Mouse (Mus musculus): ENCODE results near the gene Ak2. TPM values are rescaled to one million over a fixed set of nuclear protein-coding genes. Genes with fewer than 3 reads are reported as not detected.

The Ak2 gene
- polyA plus RNA-seq (2021): 64.2 TPM

GRCm38 (mm10) chr4:128991500-128992008 is at the start of gene Ak2:
Ak2 (plus strand) TSS chr4:128991958.
- TF ChIP-seq CTCF (IDR thresholded peaks at IDR 0.05): no peak
- ATAC-seq: no peak
- H3K27me3 ChIP-seq: no peaks in the 10 kb centered on the region
- POLR2A ChIA-PET: interaction anchor here (1.5 kb wide), 1 partner anchor 67 kb away, joined by 4 read pairs; the partner anchor contains the start of gene Rnf19b
- no peak for DNase-seq (ENCODE audit: low read depth, low spot score)
- in situ Hi-C loops (cut with MboI; ENCODE audit: low pct_unique_long_range_greater_than_20kb): no loop called here
- CTCF ChIA-PET: interaction anchor here (0.8 to 1.3 kb wide), 3 partner anchors 9 to 15 kb away, joined by 3 to 6 read pairs (median 3); no protein-coding TSS in a partner anchor

- TF ChIP-seq CTCF (IDR thresholded peaks at IDR 0.05): no peak
- ChIA-PET CTCF (no interaction called here), POLR2A (no interaction called here)
- no peaks in the 10 kb centered on the region for H3K27me3 ChIP-seq
- DNase-seq (ENCODE audit: low read depth, low spot score) (no peak), ATAC-seq (no peak)
- in situ Hi-C loops (cut with MboI; ENCODE audit: low pct_unique_long_range_greater_than_20kb): no loop called here
These were observed 49.4 kb upstream of the Ak2 start for GRCm38 (mm10) chr4:128942346-128942745.

GRCm38 (mm10) chr4:128946736-128947135 is 45.0 kb upstream of the Ak2 start:
- in situ Hi-C loops (cut with MboI; ENCODE audit: low pct_unique_long_range_greater_than_20kb): no loop called here
- ChIA-PET CTCF (no interaction called here), POLR2A (no interaction called here)
- no peak for DNase-seq (ENCODE audit: low read depth, low spot score)
- no peak for TF ChIP-seq CTCF (IDR thresholded peaks at IDR 0.05)
- ATAC-seq: no peak
- H3K27me3 ChIP-seq: no peaks in the 10 kb centered on the region

- no peaks in the 10 kb centered on the region for H3K27me3 ChIP-seq
- no peak for TF ChIP-seq CTCF (IDR thresholded peaks at IDR 0.05)
- ChIA-PET POLR2A (no interaction called here), CTCF (no interaction called here)
- no peak for ATAC-seq
- in situ Hi-C loops (cut with MboI; ENCODE audit: low pct_unique_long_range_greater_than_20kb): no loop called here
- no peak for DNase-seq (ENCODE audit: low read depth, low spot score)
These were observed 44.3 kb upstream of the Ak2 start for GRCm38 (mm10) chr4:128947326-128947933.

- CTCF ChIA-PET: interaction anchor here (0.9 kb wide), 1 partner anchor 40 kb away, joined by 3 read pairs; no protein-coding TSS in a partner anchor
- DNase-seq (ENCODE audit: low read depth, low spot score) (no peak), ATAC-seq (no peak)
- TF ChIP-seq CTCF (IDR thresholded peaks at IDR 0.05): peak; percentile 70
- H3K27me3 ChIP-seq: no peaks in the 10 kb centered on the region
- in situ Hi-C loops (cut with MboI; ENCODE audit: low pct_unique_long_range_greater_than_20kb): no loop called here
- POLR2A ChIA-PET: no interaction called here
These were observed 43.6 kb upstream of the Ak2 start for GRCm38 (mm10) chr4:128948137-128948674.

- CTCF ChIA-PET: no interaction called here
- in situ Hi-C loops (cut with MboI; ENCODE audit: low pct_unique_long_range_greater_than_20kb): no loop called here
- H3K27me3 ChIP-seq: no peaks in the 10 kb centered on the region
- DNase-seq (ENCODE audit: low read depth, low spot score): no peak
- no peak for TF ChIP-seq CTCF (IDR thresholded peaks at IDR 0.05)
- POLR2A ChIA-PET: no interaction called here
- ATAC-seq: no peak
These were observed 42.2 kb upstream of the Ak2 start for GRCm38 (mm10) chr4:128949470-128950005.

- CTCF ChIA-PET: interaction anchor here (1.0 kb wide), 1 partner anchor 19 kb away, joined by 3 read pairs; no protein-coding TSS in a partner anchor
- in situ Hi-C loops (cut with MboI; ENCODE audit: low pct_unique_long_range_greater_than_20kb): no loop called here
- POLR2A ChIA-PET: no interaction called here
- DNase-seq (ENCODE audit: low read depth, low spot score) (no peak), ATAC-seq (no peak)
- no peak for TF ChIP-seq CTCF (IDR thresholded peaks at IDR 0.05)
- no peaks in the 10 kb centered on the region for H3K27me3 ChIP-seq
These were observed 41.3 kb upstream of the Ak2 start for GRCm38 (mm10) chr4:128950461-128950860.

GRCm38 (mm10) chr4:128953851-128954250 is 37.9 kb upstream of the Ak2 start:
- in situ Hi-C loops (cut with MboI; ENCODE audit: low pct_unique_long_range_greater_than_20kb): no loop called here
- ATAC-seq (no peak), DNase-seq (ENCODE audit: low read depth, low spot score) (no peak)
- ChIA-PET POLR2A (interaction anchor here (0.7 kb wide), 1 partner anchor 472 kb away, joined by 7 read pairs; no protein-coding TSS in a partner anchor), CTCF (interaction anchor here (1.4 kb wide), 1 partner anchor 129 kb away, joined by 3 read pairs; no protein-coding TSS in a partner anchor)
- TF ChIP-seq CTCF (IDR thresholded peaks at IDR 0.05): no peak
- no peaks in the 10 kb centered on the region for H3K27me3 ChIP-seq

- in situ Hi-C loops (cut with MboI; ENCODE audit: low pct_unique_long_range_greater_than_20kb): loop anchor here (5.0 kb wide), 1 partner anchor 130 kb away; no protein-coding TSS in a partner anchor
- CTCF ChIA-PET: interaction anchor here (0.6 to 1.6 kb wide), 3 partner anchors 32 to 126 kb away, joined by 3 to 11 read pairs (median 3); no protein-coding TSS in a partner anchor
- DNase-seq (ENCODE audit: low read depth, low spot score): peak; percentile 70
These were observed 34.4 kb upstream of the Ak2 start for GRCm38 (mm10) chr4:128957155-128957911.

GRCm38 (mm10) chr4:128958156-128958555 is 33.6 kb upstream of the Ak2 start:
- DNase-seq (ENCODE audit: low read depth, low spot score) (no peak), ATAC-seq (no peak)
- no peak for TF ChIP-seq CTCF (IDR thresholded peaks at IDR 0.05)
- ChIA-PET POLR2A (interaction anchor here (0.5 to 1.1 kb wide), 2 partner anchors 38 to 129 kb away, joined by 3 read pairs; no protein-coding TSS in a partner anchor), CTCF (interaction anchor here (0.6 to 1.6 kb wide), 3 partner anchors 33 to 125 kb away, joined by 3 to 11 read pairs (median 3); no protein-coding TSS in a partner anchor)
- no peaks in the 10 kb centered on the region for H3K27me3 ChIP-seq
- in situ Hi-C loops (cut with MboI; ENCODE audit: low pct_unique_long_range_greater_than_20kb): loop anchor here (5.0 kb wide), 1 partner anchor 129 kb away; no protein-coding TSS in a partner anchor

More at GRCm38 (mm10) chr4:128957155-128957911, 34.4 kb upstream of the Ak2 start:
- POLR2A ChIA-PET: interaction anchor here (0.5 to 1.1 kb wide), 3 partner anchors 39 to 158 kb away, joined by 3 read pairs; no protein-coding TSS in a partner anchor
- TF ChIP-seq CTCF (IDR thresholded peaks at IDR 0.05): no peak
- H3K27me3 ChIP-seq: no peaks in the 10 kb centered on the region
- ATAC-seq: peak; percentile 68

All from Patski (cell line).